Mouse (Mus musculus) MEL (cell line): ENCODE results near the gene Zfp36l1. TPM values are rescaled to one million over a fixed set of nuclear protein-coding genes. Genes with fewer than 3 reads are reported as not detected.

Source experiments
- DNase-seq: peaks from one replicate; pipeline ENCODE4 v3.0.0; 2011; ENCODE audit warnings: low read depth, low spot score
- H3K27ac ChIP-seq: 2 replicates; pipeline ENCODE4 v1.5.1; 2012; ENCODE audit warnings: low read depth, mild to moderate bottlenecking, control low read depth, low read length, moderate library complexity; ENCODE audit not compliant: control insufficient read depth
- H3K27me3 ChIP-seq, 2 experiments: fragments of 150-350 bp in 1 of 2; sonication (generic) in 1 of 2; 2 replicates each; pipeline ENCODE4 v1.6.1; 2012; ENCODE audit warnings: low read length in 2 of 2, mild to moderate bottlenecking in 2 of 2, improper control_type of control experiment in 1 of 2, moderate library complexity in 1 of 2; ENCODE audit not compliant: insufficient read depth in 2 of 2, control insufficient read depth in 1 of 2
- H3K36me3 ChIP-seq, 2 experiments: 2 replicates each; pipeline ENCODE4 v1.6.1; 2012 to 2014; ENCODE audit warnings: low read length in 2 of 2, improper control_type of control experiment in 1 of 2, inconsistent platforms in 1 of 2, mild to moderate bottlenecking in 1 of 2; ENCODE audit not compliant: insufficient read depth in 2 of 2, control insufficient read depth in 1 of 2
- H3K4me1 ChIP-seq, 2 experiments: fragments of 150-350 bp in 1 of 2; sonication (generic) in 1 of 2; 2 replicates each; pipeline ENCODE4 v1.6.1; 2012; ENCODE audit warnings: low read length in 2 of 2, improper control_type of control experiment in 1 of 2, mild to moderate bottlenecking in 1 of 2; ENCODE audit not compliant: insufficient read depth in 2 of 2, control insufficient read depth in 1 of 2
- H3K4me3 ChIP-seq, 2 experiments: fragments of 150-350 bp in 1 of 2; sonication (generic) in 1 of 2; 2 replicates each; pipeline ENCODE4 v1.5.1; 2012; ENCODE audit warnings: low read depth in 2 of 2, low read length in 2 of 2, mild to moderate bottlenecking in 2 of 2, moderate library complexity in 2 of 2, control low read depth in 1 of 2, improper control_type of control experiment in 1 of 2; ENCODE audit not compliant: control insufficient read depth in 1 of 2, insufficient read depth in 1 of 2
- H3K79me2 ChIP-seq: 2 replicates; pipeline ENCODE4 v1.6.1; 2012; ENCODE audit warnings: mild to moderate bottlenecking, low read length, moderate library complexity; ENCODE audit not compliant: control insufficient read depth, poor library complexity, insufficient read depth
- H3K9ac ChIP-seq: 2 replicates; pipeline ENCODE4 v1.6.1; 2012; ENCODE audit warnings: low read depth, mild to moderate bottlenecking, control low read depth, low read length, moderate library complexity; ENCODE audit not compliant: control insufficient read depth, poor library complexity, severe bottlenecking
- H3K9me3 ChIP-seq: fragments of 150-350 bp; sonication (generic); replicated peaks from 2 replicates; pipeline ENCODE4 v1.6.1; 2012; ENCODE audit warnings: mild to moderate bottlenecking, low read length, improper control_type of control experiment, moderate library complexity; ENCODE audit not compliant: insufficient read depth
- BHLHE40 ChIP-seq: IDR thresholded peaks from 2 replicates; pipeline ENCODE4 v1.6.1; 2012; ENCODE audit warnings: low read depth, mild to moderate bottlenecking, inconsistent platforms, low read length, improper control_type of control experiment, borderline replicate concordance
- CHD1 ChIP-seq: IDR thresholded peaks from 2 replicates; pipeline ENCODE4 v1.6.1; 2012; ENCODE audit warnings: low read depth, mild to moderate bottlenecking, inconsistent platforms, low read length, improper control_type of control experiment
- CHD2 ChIP-seq: IDR thresholded peaks from 2 replicates; pipeline ENCODE4 v1.6.1; 2011; ENCODE audit warnings: low read length, improper control_type of control experiment
- CTCF ChIP-seq, 3 experiments: IDR thresholded peaks in 2 of 3; conservative IDR thresholded peaks in 1 of 3; 2 replicates each; pipeline ENCODE4 v1.5.1; 2011 to 2012; ENCODE audit warnings: low read length in 3 of 3, low read depth in 2 of 3, mild to moderate bottlenecking in 2 of 3, improper control_type of control experiment in 1 of 3, inconsistent platforms in 1 of 3, mixed read lengths in 1 of 3, moderate library complexity in 1 of 3; ENCODE audit not compliant: control insufficient read depth in 1 of 3, insufficient read depth in 1 of 3, poor library complexity in 1 of 3, severe bottlenecking in 1 of 3
- E2F4 ChIP-seq: IDR thresholded peaks from 2 replicates; pipeline ENCODE4 v1.6.1; 2011; ENCODE audit warnings: low read depth, low read length, improper control_type of control experiment, borderline replicate concordance
- ELF1 ChIP-seq: IDR thresholded peaks from 2 replicates; pipeline ENCODE4 v1.6.1; 2014; ENCODE audit warnings: low read depth, mild to moderate bottlenecking, inconsistent platforms, low read length, improper control_type of control experiment, moderate library complexity
- EP300 ChIP-seq, 2 experiments: IDR thresholded peaks; 2 replicates each; pipeline ENCODE4 v1.6.1; 2011; ENCODE audit warnings: improper control_type of control experiment in 2 of 2, low read length in 2 of 2, low read depth in 1 of 2, mild to moderate bottlenecking in 1 of 2
- ETS1 ChIP-seq: IDR thresholded peaks from 2 replicates; pipeline ENCODE4 v1.6.1; 2012; ENCODE audit warnings: low read depth, mild to moderate bottlenecking, inconsistent platforms, low read length, improper control_type of control experiment, moderate library complexity
- GABPA ChIP-seq: IDR thresholded peaks from 2 replicates; pipeline ENCODE4 v1.6.1; 2012; ENCODE audit warnings: low read depth, mild to moderate bottlenecking, inconsistent platforms, low read length, improper control_type of control experiment, moderate library complexity
- GATA1 ChIP-seq: IDR thresholded peaks from 2 replicates; pipeline ENCODE4 v1.6.1; 2011; ENCODE audit warnings: low read depth, low read length, improper control_type of control experiment
- HCFC1 ChIP-seq: IDR thresholded peaks from 2 replicates; pipeline ENCODE4 v1.6.1; 2012; ENCODE audit warnings: low read depth, mild to moderate bottlenecking, inconsistent platforms, low read length, improper control_type of control experiment, moderate library complexity
- JUND ChIP-seq: IDR thresholded peaks from 2 replicates; pipeline ENCODE4 v1.6.1; 2011; ENCODE audit warnings: low read depth, mild to moderate bottlenecking, improper control_type of control experiment, low read length
- KAT2A ChIP-seq: conservative IDR thresholded peaks from 2 replicates; pipeline ENCODE4 v1.6.1; 2012; ENCODE audit warnings: low read depth, low read length, improper control_type of control experiment, inconsistent platforms
- MAX ChIP-seq: IDR thresholded peaks from 2 replicates; pipeline ENCODE4 v1.6.1; 2011; ENCODE audit warnings: low read length, improper control_type of control experiment
- MAZ ChIP-seq: IDR thresholded peaks from 2 replicates; pipeline ENCODE4 v1.6.1; 2012; ENCODE audit warnings: low read depth, mild to moderate bottlenecking, inconsistent platforms, low read length, improper control_type of control experiment
- MEF2A ChIP-seq: IDR thresholded peaks from 2 replicates; pipeline ENCODE4 v1.6.1; 2014; ENCODE audit warnings: low read depth, mild to moderate bottlenecking, inconsistent platforms, low read length, improper control_type of control experiment; ENCODE audit not compliant: poor library complexity, insufficient replicate concordance, severe bottlenecking; ENCODE audit errors: extremely low read depth
- MXI1 ChIP-seq: IDR thresholded peaks from 2 replicates; pipeline ENCODE4 v1.6.1; 2011; ENCODE audit warnings: mild to moderate bottlenecking, low read depth, low read length, improper control_type of control experiment
- MYB ChIP-seq: IDR thresholded peaks from 2 replicates; pipeline ENCODE4 v1.6.1; 2011; ENCODE audit warnings: mild to moderate bottlenecking, low read depth, low read length, improper control_type of control experiment
- MYC ChIP-seq: IDR thresholded peaks from 2 replicates; pipeline ENCODE4 v1.6.1; 2011; ENCODE audit warnings: low read depth, mild to moderate bottlenecking, low read length, improper control_type of control experiment, moderate library complexity
- NELFE ChIP-seq: IDR thresholded peaks from 2 replicates; pipeline ENCODE4 v1.6.1; 2011; ENCODE audit warnings: low read depth, low read length, improper control_type of control experiment
- NRF1 ChIP-seq: IDR thresholded peaks from 2 replicates; pipeline ENCODE4 v1.6.1; 2014; ENCODE audit warnings: low read depth, mild to moderate bottlenecking, inconsistent platforms, low read length, improper control_type of control experiment, moderate library complexity; ENCODE audit not compliant: poor library complexity, insufficient read depth, severe bottlenecking
- POLR2A ChIP-seq, 2 experiments: IDR thresholded peaks; 2 replicates each; pipeline ENCODE4 v1.6.1; 2011 to 2012; ENCODE audit warnings: low read length in 2 of 2, mild to moderate bottlenecking in 2 of 2, control low read depth in 1 of 2, improper control_type of control experiment in 1 of 2, low read depth in 1 of 2, moderate library complexity in 1 of 2; ENCODE audit not compliant: control insufficient read depth in 1 of 2, insufficient read depth in 1 of 2, poor library complexity in 1 of 2
- POLR2AphosphoS2 ChIP-seq: IDR thresholded peaks from 2 replicates; pipeline ENCODE4 v1.6.1; 2011; ENCODE audit warnings: low read length, improper control_type of control experiment
- POLR2AphosphoS5 ChIP-seq: IDR thresholded peaks from 2 replicates; pipeline ENCODE4 v1.6.1; 2012; ENCODE audit warnings: low read depth, borderline replicate concordance, mild to moderate bottlenecking, inconsistent platforms, low read length, moderate library complexity, mixed read lengths
- RAD21 ChIP-seq: IDR thresholded peaks from 2 replicates; pipeline ENCODE4 v1.6.1; 2011; ENCODE audit warnings: mild to moderate bottlenecking, low read depth, low read length, improper control_type of control experiment
- RCOR1 ChIP-seq: IDR thresholded peaks from 2 replicates; pipeline ENCODE4 v1.6.1; 2012; ENCODE audit warnings: low read depth, mild to moderate bottlenecking, inconsistent platforms, low read length, improper control_type of control experiment
- SIN3A ChIP-seq: IDR thresholded peaks from 2 replicates; pipeline ENCODE4 v1.6.1; 2012; ENCODE audit warnings: low read length, improper control_type of control experiment, inconsistent platforms
- SMC3 ChIP-seq: IDR thresholded peaks from 2 replicates; pipeline ENCODE4 v1.6.1; 2011; ENCODE audit warnings: low read depth, low read length, improper control_type of control experiment
- TAL1 ChIP-seq: IDR thresholded peaks from 2 replicates; pipeline ENCODE4 v1.6.1; 2012; ENCODE audit warnings: mild to moderate bottlenecking, inconsistent platforms, low read length, moderate library complexity, mixed read lengths
- TBP ChIP-seq: IDR thresholded peaks from 2 replicates; pipeline ENCODE4 v1.8.0; 2011; ENCODE audit warnings: low read depth, low read length, improper control_type of control experiment
- TCF12 ChIP-seq: IDR thresholded peaks from 2 replicates; pipeline ENCODE4 v1.6.1; 2014; ENCODE audit warnings: low read depth, mild to moderate bottlenecking, inconsistent platforms, low read length, improper control_type of control experiment, moderate library complexity
- UBTF ChIP-seq: IDR thresholded peaks from 2 replicates; pipeline ENCODE4 v1.6.1; 2012; ENCODE audit warnings: low read depth, mild to moderate bottlenecking, inconsistent platforms, low read length, improper control_type of control experiment, moderate library complexity, borderline replicate concordance; ENCODE audit not compliant: insufficient read depth
- USF1 ChIP-seq: IDR thresholded peaks from 2 replicates; pipeline ENCODE4 v1.6.1; 2014; ENCODE audit warnings: low read depth, mild to moderate bottlenecking, inconsistent platforms, low read length, improper control_type of control experiment, moderate library complexity
- USF2 ChIP-seq, 2 experiments: IDR thresholded peaks; 2 replicates each; pipeline ENCODE4 v1.6.1; 2011 to 2012; ENCODE audit warnings: improper control_type of control experiment in 2 of 2, low read length in 2 of 2, borderline replicate concordance in 1 of 2, inconsistent platforms in 1 of 2, low read depth in 1 of 2, mild to moderate bottlenecking in 1 of 2; ENCODE audit not compliant: insufficient read depth in 1 of 2
- ZC3H11A ChIP-seq: IDR thresholded peaks from 2 replicates; pipeline ENCODE4 v1.6.1; 2012; ENCODE audit warnings: low read depth, mild to moderate bottlenecking, inconsistent platforms, low read length, improper control_type of control experiment
- ZKSCAN1 ChIP-seq: IDR thresholded peaks from 2 replicates; pipeline ENCODE4 v1.6.1; 2012; ENCODE audit warnings: low read depth, mild to moderate bottlenecking, inconsistent platforms, low read length, improper control_type of control experiment, moderate library complexity
- ZMIZ1 ChIP-seq: IDR thresholded peaks from 2 replicates; pipeline ENCODE4 v1.6.1; 2012; ENCODE audit warnings: low read depth, mild to moderate bottlenecking, inconsistent platforms, low read length, improper control_type of control experiment, moderate library complexity
- ZNF384 ChIP-seq: IDR thresholded peaks from 2 replicates; pipeline ENCODE4 v1.6.1; 2012; ENCODE audit warnings: low read depth, mild to moderate bottlenecking, inconsistent platforms, low read length, improper control_type of control experiment
- polyA plus RNA-seq, 2 experiments: library from polyadenylated mRNA; stranded (reverse) in 1 of 2; unstranded in 1 of 2; fragments of >175 nt in 1 of 2; fragments of >200 nt in 1 of 2; gene quantifications; 2 replicates each; pipeline versions ENCODE4 v1.2.1 to v1.2.4; 2012; ENCODE audit warnings: low replicate concordance in 2 of 2, low read depth in 1 of 2; ENCODE audit not compliant: insufficient read length in 2 of 2, insufficient read depth in 1 of 2, missing spikeins in 1 of 2
- total RNA-seq: library from RNA; depleted of rRNA; stranded (reverse); fragments of 300-350 nt; gene quantifications from 2 replicates; pipeline ENCODE4 v1.2.3, GENCODE M21; 2012

The Zfp36l1 gene
- total and polyA plus RNA-seq, 3 experiments: 1.2 to 22.5 TPM; not detected in 1

- no peak overlapping the region for H3K4me3 ChIP-seq
- peaks cover 0 to 15% of the 10 kb centered on the region in 2 experiments; a peak in 2 of 4 replicates for H3K36me3 ChIP-seq
- H3K27ac ChIP-seq: no peak overlapping the region
- no peak overlapping the region for H3K9ac ChIP-seq
- H3K4me1 ChIP-seq: peaks cover 7 to 27% of the 10 kb centered on the region in 2 experiments
- no peaks in the 10 kb centered on the region for H3K9me3 ChIP-seq
- H3K79me2 ChIP-seq: no peaks in the 10 kb centered on the region
- no peaks in the 10 kb centered on the region for H3K27me3 ChIP-seq
- DNase-seq: peak; percentile 72
- TF ChIP-seq E2F4: no peak
- no peak for TF ChIP-seq MXI1
- no peak for TF ChIP-seq BHLHE40
- 0 out of 2 replicates have a peak, but pooled peaks have one; percentile 37 for TF ChIP-seq MAZ
- no peak for TF ChIP-seq USF2 (IDR thresholded peaks at IDR 0.05; ENCODE audit: borderline replicate concordance in 1 of 2, insufficient read depth in 1 of 2, low read depth in 1 of 2, low read length in 2 of 2)
- no peak for TF ChIP-seq RAD21
- TF ChIP-seq MEF2A: no peak
- peak; percentile 94 for TF ChIP-seq ETS1
- no peak for TF ChIP-seq ZMIZ1
- TF ChIP-seq JUND: no peak
- no peak for TF ChIP-seq POLR2AphosphoS2
- 0 out of 2 replicates have a peak, but pooled peaks have one; percentile 31 for TF ChIP-seq ELF1
- no peak for TF ChIP-seq TBP
- no peak for TF ChIP-seq CHD1
- TF ChIP-seq NELFE: no peak
- 0 out of 2 replicates have a peak, but pooled peaks have one; percentile 10 for TF ChIP-seq ZNF384
- peak; percentile 75 for TF ChIP-seq RCOR1
- TF ChIP-seq ZKSCAN1: no peak
- TF ChIP-seq SIN3A: no peak
- TF ChIP-seq MYB: no peak
- no peak for TF ChIP-seq UBTF
- no peak for TF ChIP-seq CTCF (IDR thresholded peaks at IDR 0.05 in 2 of 3, conservative IDR thresholded peaks at IDR 0.05 in 1 of 3; ENCODE audit: control insufficient read depth in 1 of 3, insufficient read depth in 1 of 3, low read depth in 2 of 3, low read length in 3 of 3, poor library complexity in 1 of 3, severe bottlenecking in 1 of 3)
- TF ChIP-seq HCFC1: no peak
- peak; percentile 70 for TF ChIP-seq TAL1
- TF ChIP-seq GATA1: peak; percentile 72
- no peak for TF ChIP-seq NRF1
- peak; percentile 75 to 84 for TF ChIP-seq EP300 (IDR thresholded peaks at IDR 0.05; ENCODE audit: low read depth in 1 of 2, low read length in 2 of 2)
- TF ChIP-seq MYC: no peak
- TF ChIP-seq KAT2A: no peak
- TF ChIP-seq POLR2A (IDR thresholded peaks at IDR 0.05; ENCODE audit: control insufficient read depth in 1 of 2, insufficient read depth in 1 of 2, low read depth in 1 of 2, low read length in 2 of 2, poor library complexity in 1 of 2): no peak
- peak; percentile 95 for TF ChIP-seq TCF12
- no peak for TF ChIP-seq USF1
- no peak for TF ChIP-seq CHD2
- no peak for TF ChIP-seq GABPA
- no peak for TF ChIP-seq MAX
- no peak for TF ChIP-seq SMC3
- no peak for TF ChIP-seq POLR2AphosphoS5
- no peak for TF ChIP-seq ZC3H11A
Measured at GRCm38 (mm10) chr12:80060809-80061208, 52.0 kb downstream of the Zfp36l1 start.
